Mouse (Mus musculus) activated CD4-positive, CD25-positive, alpha-beta regulatory T cell, adult 4 months (primary cell): ENCODE results near the gene Sec31b. TPM values are rescaled to one million over a fixed set of nuclear protein-coding genes. Genes with fewer than 3 reads are reported as not detected.

Experiments
- ATAC-seq: one replicate; pipeline ENCODE4 v1.8.0; 2017
- polyA plus RNA-seq, 2 experiments: library from polyadenylated mRNA; unstranded; fragments of 100-300 nt; shearing (Covaris generic); gene quantifications; one replicate each; pipeline ENCODE4 v1.2.1; 2017

Sec31b gene
- polyA plus RNA-seq, 2 experiments from 2014 or later: 0.62 to 1.5 TPM

DNA sequence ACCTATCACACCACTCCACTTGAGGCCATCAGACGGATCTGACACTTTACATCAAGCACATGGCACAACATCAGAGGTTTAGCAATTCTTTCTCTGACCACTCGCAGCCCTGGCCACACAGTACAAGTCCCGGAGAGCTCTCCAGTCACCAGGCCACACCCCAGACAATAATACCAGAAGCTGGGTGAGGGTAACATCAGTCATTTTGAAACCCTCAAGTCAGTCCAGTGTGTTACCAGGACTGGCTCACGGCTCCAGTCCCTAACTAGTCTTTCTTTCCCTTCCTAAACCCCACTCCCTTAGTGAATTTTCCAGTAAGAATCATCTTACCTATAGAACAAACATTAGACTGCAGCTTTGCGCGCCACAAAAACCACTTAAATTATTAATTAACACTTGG, 15.6 kb downstream of the Sec31b start:
- no peak for ATAC-seq

DNA sequence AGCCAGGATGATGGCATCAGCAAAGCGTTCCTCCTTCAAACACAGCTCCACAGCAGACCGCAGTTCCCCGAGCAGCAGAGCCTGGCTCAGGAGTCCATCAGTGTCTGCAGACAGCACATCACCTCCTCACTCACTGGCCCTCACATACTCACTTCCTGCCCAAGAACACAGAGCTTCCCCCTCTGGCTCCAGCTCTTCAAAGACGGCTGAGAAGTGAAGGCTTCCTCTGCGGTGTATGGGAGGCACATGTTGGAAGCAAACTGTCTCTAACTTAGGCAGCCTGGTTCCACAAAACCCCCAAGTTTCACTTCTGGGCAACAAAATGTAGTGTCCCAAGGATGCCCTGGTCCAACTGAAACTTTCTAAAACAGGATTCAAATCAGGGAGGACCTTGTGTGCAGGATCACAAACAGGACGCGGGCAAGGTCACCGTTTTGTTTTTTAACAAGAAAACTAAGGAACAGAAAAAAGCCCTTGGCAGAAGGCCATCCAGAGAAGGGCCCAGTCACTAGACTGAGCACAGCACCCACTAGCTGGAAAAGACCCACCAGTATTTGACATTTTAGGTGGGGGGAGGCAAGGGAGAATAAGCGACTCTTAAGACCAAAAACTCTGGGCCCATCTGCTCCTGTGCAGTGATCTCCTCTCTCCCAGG, 20.0 kb downstream of the Sec31b start:
- ATAC-seq: no peak

DNA sequence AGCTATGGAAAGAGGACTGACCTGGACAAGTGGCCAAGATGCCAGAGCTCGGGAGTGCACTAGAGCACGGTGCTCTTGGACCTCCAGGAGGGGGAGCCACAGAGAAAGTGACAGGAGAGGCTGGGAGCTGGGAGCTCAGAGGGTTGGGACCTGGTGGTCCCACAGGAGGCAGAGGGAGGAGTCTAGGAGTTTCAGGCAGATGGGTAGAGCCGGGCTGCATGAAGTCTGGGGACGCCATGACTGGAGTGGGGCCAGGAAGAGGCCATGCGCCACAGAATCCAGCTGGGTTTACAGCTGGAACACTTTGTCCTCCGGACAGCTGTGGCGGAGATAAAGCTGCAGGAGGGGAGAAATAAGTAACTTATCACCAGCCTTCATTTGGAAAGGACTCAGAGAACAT, 26.5 kb downstream of the Sec31b start:
- ATAC-seq: no peak

DNA sequence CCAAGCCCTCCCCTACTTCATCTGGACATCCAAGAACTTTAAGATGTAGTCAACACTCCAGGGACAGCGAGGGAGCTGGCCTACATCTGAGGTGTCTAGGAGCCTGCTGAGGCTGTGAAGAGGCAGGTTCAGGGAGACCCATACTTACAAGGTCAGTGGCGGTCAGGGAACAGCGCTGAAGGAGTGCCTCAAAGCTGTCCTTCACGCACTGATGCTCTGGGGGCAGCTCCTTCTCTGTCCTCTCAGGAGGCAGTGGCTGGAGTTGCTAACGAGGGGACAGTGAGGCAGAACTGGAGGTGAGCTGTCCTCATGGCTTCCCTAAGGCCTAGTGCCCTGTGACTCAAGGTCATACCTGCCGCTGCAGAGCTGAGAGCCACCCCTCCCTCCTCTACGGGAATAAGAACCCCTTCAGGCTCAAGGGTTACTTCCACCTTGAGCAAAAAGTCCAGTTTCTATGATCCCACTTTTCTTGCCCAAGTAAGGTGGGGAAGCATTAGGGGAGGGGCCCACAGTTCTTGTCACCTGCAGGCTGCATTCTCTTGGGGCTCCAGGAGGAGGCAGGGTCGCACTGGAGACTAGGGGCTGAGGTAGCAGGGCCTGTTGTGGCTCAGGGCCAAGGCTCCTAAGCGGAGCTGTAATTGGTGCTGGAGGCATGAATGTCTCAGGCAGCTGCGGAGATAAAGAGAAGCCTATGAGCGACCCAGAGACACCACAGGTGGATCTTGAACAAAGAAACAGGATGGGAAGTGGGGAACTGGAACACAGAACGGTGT, 27.5 kb downstream of the Sec31b start:
- ATAC-seq: no peak

DNA sequence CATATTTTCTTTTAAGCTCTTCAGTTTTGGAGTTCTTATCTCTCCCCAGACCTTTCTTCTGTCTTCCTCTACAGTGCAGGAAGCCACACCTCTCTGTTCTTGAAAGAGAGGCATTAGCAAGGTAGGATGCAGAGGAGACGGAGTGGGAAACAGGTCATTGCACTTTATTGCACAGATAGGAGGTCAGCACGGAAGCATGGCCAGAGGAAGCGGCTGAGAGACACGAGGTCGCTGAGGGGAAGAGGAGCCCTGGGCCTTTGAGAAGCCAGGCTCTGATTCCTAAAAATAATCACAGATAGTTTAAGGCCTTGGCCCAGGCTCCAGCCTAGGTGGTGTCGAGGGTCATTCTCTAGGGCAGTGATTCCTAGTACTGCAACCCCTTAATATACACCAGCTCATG, 29.9 kb downstream of the Sec31b start:
- ATAC-seq: no peak

DNA sequence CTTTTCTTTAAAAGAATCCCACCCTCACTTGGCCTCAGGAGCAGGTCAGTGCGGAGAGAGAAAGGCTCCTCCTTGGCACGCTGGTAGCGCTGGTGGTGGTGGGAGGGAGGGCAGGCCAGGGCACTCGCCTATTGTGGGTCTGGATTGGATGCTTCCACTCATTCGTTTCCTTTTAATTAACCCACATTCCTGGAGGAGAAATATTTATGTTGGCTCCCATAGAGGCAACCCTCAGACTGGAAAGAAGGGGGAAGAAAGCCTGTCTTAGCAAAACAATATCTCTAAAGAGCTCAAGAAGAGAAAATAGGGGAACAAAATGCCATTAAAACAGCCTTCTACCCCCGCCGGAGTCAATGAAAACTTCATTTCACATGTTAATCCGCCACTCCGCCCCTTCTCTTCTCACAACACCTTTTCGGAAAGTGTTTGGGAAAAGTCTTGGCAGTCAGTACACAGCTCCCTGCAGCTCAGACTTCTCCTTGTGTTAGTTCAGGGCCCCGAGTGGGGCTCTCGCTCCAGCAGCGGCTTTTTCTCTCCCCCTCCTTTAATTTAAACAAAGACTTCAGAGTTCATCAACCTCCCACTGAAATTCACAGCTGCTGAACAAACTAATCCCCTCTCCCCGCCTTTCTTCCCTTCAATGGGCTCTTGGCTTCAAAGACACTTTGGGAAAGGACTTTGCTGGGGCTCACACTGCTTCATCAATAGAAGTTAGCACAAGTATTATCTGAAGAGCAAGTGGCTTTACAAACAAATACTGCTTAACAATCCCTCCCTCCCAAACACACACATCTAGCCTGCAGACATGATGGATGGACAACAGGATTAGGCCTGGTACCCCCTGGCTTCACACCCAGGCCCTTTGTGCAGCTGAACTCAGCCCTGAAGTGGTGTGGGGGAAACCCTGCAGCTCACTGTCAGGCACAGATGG, 30.9 kb downstream of the Sec31b start:
- no peak for ATAC-seq

DNA sequence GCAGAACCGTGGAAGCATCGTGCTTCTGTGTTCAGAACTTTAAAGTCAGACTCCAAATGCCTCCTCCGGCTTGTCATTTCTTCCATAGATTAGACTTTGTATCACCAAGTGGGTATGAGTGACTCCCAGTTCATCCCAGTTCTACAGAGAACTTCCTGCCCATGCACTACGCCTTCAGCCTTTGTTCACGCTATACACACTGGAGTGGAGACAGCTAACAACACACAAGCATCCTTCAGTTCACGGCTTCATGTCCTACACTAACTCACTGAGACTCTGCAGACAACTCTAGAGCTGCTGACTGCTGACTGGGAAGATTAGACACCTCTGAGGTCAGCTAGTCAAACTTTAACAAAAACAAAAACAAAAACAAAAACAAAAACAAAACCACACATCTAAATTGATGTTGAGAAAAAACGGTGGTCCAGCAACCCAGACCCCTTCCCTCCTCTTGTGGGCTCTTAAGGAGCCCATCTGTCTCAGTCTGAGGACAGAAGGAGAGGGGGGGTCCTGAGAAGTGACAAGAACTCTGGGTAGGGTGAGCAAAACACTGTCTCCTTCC, 31.7 kb downstream of the Sec31b start:
- no peak for ATAC-seq

DNA sequence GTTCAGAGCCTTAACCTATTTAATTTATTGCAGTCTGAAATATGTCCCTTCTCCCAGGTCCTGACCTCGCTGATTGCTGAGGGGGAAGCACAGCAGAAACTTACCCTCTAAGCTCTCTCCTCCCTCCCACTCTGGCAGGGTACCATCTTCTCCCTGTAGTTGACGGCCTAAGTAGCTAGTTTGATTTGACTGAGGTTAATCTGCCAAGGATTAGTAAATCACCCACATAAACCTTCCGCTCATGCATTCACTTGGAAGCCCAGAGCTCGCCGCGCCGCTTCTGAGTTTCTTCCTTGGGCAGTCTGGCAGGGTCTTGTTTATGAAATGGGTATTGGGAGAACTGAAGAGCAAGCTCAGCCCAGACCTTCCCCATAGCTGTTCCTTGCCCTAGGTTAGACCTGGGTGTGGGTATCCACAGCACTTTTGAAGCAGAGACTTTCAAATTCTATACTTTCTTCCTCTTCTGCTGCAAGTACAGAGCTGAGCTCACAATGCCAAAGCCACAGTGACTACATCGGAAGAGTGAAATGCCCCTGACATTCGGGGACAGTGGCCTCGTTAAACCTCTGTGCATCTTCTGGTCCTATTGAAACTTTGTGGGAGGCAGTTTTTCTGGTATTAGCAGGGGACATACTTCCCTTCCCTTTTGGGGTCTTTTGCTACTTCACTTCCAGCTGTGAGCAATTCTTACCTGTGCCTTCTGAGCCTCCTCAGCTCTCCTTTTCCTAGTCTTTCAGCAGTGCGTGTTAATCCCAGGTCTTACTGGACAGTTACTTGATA, 32.4 kb downstream of the Sec31b start:
- no peak for ATAC-seq

DNA sequence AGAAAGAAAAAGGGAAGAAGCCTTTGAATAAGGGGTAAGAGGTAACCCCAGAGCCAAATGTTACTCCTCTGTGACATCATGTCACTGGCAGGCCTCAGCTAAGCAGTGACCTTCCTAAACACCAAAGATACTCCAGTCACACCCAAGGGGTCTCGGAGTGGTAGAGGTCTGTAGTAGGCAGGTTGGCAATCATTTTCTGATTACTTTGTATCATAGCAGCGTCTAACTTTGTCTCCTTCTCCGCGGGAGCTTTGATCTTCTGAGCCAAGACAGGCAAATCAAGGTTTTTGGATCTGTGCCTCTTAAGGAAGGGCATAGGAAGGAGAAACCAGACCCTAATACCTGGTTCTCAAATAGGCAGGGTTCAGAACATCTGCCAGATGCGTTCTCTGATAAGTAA, 33.1 kb downstream of the Sec31b start:
- ATAC-seq: no peak

DNA sequence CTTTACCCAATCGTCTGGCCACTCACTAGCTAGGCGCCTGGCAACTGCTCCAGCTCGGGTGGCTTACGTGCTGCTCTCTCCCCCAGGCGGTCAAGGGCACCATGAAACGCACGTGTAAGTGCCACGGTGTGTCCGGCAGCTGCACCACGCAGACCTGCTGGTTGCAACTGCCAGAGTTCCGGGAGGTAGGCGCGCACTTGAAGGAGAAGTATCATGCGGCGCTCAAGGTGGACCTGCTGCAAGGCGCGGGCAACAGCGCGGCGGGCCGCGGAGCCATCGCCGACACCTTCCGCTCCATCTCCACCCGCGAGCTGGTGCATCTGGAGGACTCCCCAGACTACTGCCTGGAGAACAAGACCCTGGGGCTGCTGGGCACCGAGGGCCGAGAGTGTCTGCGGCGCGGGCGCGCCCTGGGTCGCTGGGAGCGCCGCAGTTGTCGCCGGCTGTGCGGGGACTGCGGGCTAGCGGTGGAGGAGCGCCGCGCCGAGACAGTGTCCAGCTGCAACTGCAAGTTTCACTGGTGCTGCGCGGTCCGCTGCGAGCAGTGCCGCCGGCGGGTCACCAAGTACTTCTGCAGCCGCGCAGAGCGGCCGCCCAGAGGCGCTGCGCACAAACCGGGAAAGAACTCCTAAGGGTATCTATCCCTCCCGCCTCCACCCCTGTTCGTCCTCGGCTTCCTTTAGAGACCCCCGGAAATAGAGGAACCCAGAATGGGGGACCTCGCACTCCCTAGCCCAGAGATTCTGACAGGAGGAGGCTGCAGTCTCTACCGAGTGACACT, 34.0 kb downstream of the Sec31b start:
- ATAC-seq: no peak

DNA sequence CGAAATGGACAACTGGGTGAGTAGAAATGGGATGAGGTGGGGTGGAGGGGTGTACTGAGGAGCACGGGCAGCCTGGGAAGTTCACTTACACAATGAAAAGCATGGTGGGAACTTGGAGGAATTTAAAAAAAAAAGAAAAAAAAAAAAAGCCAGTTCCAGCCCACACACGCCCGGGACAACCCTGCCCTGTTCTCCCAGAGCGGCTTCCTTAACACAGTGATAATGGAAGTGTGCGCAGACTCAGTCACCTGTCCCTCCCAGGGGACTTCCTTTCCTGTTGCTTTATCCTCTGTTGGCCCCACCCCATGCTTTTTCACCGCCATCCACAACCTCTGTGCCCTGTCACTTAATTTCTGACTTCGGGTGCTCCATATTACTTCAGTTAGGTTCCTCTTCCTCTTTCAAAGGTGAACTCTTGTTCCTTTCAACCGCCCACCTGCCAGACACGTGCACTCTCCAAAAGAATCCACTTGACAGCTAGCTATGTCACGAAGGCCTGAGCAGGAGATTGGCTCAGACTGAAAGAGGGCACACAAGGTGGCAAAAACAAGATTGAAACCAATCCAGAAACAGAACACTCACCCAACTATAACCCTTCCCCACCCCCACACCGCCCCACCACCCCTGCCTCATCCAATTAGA, 35.0 kb downstream of the Sec31b start:
- no peak for ATAC-seq

DNA sequence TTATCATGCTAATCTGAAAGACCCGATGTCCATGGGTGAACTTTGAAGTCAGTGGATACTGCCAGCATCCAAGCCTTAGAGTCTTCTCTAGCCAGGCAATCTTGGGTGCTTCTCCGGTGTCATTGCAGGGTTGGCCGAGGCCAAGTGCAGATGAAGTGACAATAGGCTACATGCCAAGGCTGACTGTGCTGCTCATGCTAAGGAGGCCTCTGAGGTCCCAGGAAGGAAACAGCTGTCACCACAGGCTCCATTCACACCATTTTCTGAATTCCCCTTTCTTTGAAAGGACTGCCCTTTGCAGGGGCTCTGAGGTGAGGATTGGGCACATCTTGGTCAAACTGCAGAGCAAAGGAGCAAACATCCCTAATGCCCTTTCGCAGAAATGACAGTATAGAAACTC, 42.9 kb downstream of the Sec31b start:
- no peak for ATAC-seq

DNA sequence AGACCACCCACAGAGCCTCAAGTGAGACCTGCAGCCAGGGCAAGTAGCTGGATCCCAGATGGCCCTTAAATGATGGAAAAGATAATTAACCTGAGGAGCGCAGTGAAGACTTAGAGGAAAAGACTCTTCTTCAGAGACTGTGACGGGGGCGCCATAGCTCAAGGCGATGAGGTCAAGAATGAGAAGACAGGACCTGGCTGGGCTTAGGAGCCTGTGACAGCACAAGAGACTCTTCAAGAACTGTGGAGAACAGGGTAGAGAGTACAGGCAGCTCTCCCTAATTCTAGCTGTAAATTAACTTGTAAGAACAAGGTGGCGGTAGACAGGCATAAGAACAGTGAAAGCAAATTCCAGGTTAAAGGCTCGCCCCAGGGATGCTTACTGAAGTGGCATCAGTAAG, 43.7 kb downstream of the Sec31b start:
- no peak for ATAC-seq

DNA sequence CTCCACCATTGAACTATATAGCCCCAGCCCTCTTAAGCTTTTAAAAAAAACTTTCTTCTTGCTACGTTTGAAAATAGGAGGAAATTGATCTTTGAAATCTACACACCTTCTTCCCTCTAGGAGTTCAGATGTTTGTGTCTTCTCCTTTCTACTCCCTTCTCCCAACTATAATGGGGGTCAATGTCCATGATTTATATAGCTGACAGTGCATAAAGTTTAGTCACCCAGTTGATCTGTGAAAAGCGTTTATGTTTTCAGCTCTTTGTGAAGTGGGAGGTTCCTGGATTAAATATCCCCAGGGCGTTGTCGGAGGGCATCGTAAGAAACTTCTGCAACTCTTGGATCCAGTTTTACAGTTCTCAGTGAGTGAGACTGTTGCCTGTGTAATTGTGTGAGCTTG, 45.4 kb downstream of the Sec31b start:
- ATAC-seq: no peak

DNA sequence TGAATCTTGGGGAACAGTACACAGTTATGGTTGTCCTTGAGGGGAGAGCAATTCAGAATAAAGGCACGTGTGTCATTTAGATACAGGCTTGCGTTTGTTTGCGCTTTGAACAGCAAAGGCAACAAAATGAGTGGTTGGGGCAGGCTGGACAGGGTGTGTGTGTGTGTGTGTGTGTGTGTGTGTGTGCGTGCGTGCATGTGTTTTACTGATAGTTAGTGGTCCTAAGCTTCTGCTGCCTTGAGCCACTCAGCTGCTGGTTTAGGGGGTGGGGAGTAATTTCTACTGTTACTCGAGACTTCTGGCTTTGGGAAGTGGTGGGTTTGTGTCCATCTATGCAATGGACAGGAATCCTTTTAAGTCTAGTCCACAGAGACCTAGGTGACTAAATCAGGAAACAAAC, 46.7 kb downstream of the Sec31b start:
- no peak for ATAC-seq

DNA sequence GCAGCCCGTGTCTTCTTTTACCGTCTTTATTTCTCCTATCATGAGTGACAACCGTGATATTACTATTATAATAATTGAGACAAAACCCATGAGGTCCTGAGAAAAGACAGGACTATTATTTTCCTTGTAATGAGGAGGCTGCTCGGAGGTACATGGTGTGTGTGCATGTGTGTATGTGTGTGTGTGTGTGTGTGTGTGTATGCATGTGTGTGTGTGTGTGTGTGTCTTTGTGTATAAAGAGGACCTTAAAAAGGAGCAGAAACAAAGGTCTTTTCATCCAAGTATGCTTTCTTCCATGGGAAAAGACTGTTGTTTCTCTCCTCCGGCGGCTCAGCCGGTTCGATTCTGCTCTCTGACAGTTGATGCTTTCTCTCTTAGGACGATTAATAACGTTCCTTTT, 48.7 kb downstream of the Sec31b start:
- ATAC-seq: no peak

DNA sequence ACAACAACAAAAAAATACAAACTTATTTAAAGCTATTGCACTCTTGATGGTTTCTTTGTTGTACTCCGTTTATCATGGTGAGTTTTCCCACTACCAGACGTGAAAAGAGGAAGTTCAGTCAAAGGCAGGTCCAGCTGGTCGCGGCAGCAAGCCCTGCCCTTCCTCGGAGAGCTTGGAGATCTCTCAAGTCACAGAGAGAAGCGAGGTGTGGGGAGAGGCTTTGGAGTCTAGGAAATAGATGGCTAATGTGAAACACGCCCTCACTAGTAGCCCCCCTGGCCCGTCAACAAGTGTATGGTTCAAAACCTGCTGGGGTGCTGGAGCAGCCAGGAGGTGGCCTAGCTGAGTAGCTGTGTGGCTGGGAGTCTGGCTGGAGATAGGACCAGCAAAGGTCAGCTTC, 49.2 kb downstream of the Sec31b start:
- ATAC-seq: no peak

DNA sequence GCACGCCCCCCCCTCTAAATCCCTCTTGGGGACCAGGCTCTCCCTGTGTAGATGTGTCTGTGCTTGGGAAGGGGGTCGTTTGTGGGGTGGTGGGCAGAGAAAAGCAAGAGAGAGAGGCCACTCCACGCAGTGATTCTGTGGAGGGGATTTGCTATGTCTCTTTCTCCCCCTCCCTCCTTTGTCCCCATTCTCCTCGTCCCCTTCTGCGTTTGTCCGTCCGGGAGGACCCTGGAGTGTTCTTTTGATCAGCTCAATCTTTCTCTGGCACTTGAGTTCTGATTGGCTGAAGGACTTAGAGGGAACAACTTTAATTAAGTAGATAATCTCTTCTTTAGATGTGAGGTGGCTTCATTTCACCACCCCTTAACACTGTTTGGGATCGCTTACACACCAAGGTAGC, 52.5 kb downstream of the Sec31b start, which contains the start of gene Wnt8b:
Wnt8b (plus strand) TSS at position 345 of the 400 bp plus-strand sequence.
- no peak for ATAC-seq

DNA sequence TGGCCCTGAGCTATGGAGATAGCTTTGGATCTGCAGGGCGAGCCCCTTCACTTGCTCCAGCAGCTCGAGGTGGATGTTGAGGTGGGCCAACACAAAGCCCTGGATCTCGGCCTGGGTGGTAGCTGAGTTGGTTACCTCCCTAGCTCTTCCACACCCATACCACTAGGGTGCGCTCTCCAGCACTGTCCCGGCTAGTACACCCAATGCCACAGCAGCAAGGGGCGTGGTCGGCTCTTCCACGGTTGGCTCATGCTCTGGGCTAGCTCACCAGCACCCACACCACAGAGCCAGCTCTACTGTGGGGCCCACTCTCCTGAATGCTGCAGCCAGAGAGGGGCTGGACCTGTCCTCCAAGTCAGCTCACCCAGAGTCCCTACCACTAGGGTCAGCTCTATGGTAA, 58.4 kb downstream of the Sec31b start:
- ATAC-seq: no peak

DNA sequence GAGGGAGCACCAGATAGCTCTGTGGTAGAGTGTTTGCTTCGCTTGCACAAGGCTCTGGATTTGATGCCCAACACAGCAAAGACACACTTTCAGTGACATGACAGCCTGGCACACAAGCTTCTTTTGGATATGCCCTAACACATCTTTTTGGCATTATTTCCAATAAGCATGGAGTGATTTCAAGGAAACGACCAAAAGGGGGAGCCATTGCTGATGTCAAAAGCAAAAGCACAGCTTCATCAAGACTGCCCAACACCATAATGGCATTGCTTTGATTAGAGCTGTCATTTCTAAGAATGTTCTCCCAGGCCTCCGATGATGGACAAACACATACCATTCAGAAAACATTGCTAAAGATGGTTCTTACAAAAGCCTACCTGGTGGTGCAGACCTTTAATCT, 69.1 kb downstream of the Sec31b start:
- ATAC-seq: no peak

DNA sequence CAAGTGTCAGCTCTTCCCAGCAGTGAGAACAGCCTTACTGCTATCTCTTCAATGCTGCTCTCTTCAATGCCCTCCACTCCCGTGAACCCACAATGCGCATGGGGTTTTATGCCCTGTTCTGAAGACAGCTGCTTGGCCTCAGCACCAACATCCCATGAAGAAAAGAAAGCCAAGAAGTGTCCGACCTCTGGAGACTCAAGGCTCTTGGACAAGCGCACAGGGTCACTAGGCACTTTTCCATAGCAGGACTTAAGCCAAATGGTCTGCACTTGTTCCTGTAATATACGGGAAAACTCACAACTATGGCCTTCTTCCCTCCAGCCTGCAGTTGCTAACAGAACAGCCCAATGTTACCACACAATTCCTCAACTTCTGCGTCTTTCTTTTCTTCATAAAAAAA, 70.4 kb downstream of the Sec31b start:
- ATAC-seq: no peak
